Mouse (Mus musculus) forelimb bud, embryonic 11.5 days (tissue): ENCODE data around the gene Samd13.

Experiments
- DNase-seq: peaks from one replicate; pipeline ENCODE4 v3.0.0-alpha.2; 2012; ENCODE audit warnings: low read depth, low spot score

Gene Samd13

GRCm38 (mm10) chr3:146684811-146685675 is at the start of gene Samd13:
Samd13 (minus strand) TSS chr3:146685592.
- DNase-seq, result peak; percentile 58

- no peak for DNase-seq
These were observed 46.1 kb upstream of the Samd13 start for GRCm38 (mm10) chr3:146731499-146731898.

- no peak for DNase-seq
These were observed 37.6 kb upstream of the Samd13 start for GRCm38 (mm10) chr3:146723037-146723436.

GRCm38 (mm10) chr3:146719696-146720095 is 34.3 kb upstream of the Samd13 start:
- DNase-seq, result no peak

GRCm38 (mm10) chr3:146718251-146718650 is 32.9 kb upstream of the Samd13 start:
- DNase-seq, result no peak

- DNase-seq, result no peak
These were observed 26.9 kb upstream of the Samd13 start for GRCm38 (mm10) chr3:146712305-146712704.

GRCm38 (mm10) chr3:146711559-146711958 is 26.2 kb upstream of the Samd13 start:
- no peak for DNase-seq

- no peak for DNase-seq
These were observed 25.7 kb upstream of the Samd13 start for GRCm38 (mm10) chr3:146711084-146711483.

GRCm38 (mm10) chr3:146709086-146709485 is 23.7 kb upstream of the Samd13 start:
- no peak for DNase-seq

GRCm38 (mm10) chr3:146708381-146708780 is 23.0 kb upstream of the Samd13 start:
- no peak for DNase-seq

- DNase-seq, result no peak
These were observed 18.7 kb upstream of the Samd13 start for GRCm38 (mm10) chr3:146704099-146704498.

GRCm38 (mm10) chr3:146700051-146700450 is 14.7 kb upstream of the Samd13 start:
- no peak for DNase-seq

GRCm38 (mm10) chr3:146698982-146699381 is 13.6 kb upstream of the Samd13 start:
- no peak for DNase-seq

GRCm38 (mm10) chr3:146692547-146692946 is 7.2 kb upstream of the Samd13 start:
- no peak for DNase-seq

- DNase-seq, result no peak
These were observed 1.8 kb upstream of the Samd13 start for GRCm38 (mm10) chr3:146687121-146687725.

GRCm38 (mm10) chr3:146686428-146686827 is 1.0 kb upstream of the Samd13 start:
- no peak for DNase-seq

GRCm38 (mm10) chr3:146683095-146683494 is 2.3 kb downstream of the Samd13 start:
- no peak for DNase-seq

- DNase-seq, result peak; percentile 24
These were observed 3.2 kb downstream of the Samd13 start for GRCm38 (mm10) chr3:146682140-146682651.

- DNase-seq, result no peak
These were observed 3.7 kb downstream of the Samd13 start for GRCm38 (mm10) chr3:146681696-146682095.

- DNase-seq, result no peak
These were observed 4.8 kb downstream of the Samd13 start for GRCm38 (mm10) chr3:146680625-146681024.

GRCm38 (mm10) chr3:146679646-146680045 is 5.7 kb downstream of the Samd13 start:
- no peak for DNase-seq

GRCm38 (mm10) chr3:146676193-146676592 is 9.2 kb downstream of the Samd13 start:
- DNase-seq, result no peak

- no peak for DNase-seq
These were observed 10.3 kb downstream of the Samd13 start for GRCm38 (mm10) chr3:146675101-146675500.
